Mouse (Mus musculus): Measurements from ENCODE around the gene Tmem202.

GRCm38 (mm10) chr9:59551620-59552031, 12.0 kb upstream of the Tmem202 start:
- TF ChIP-seq CTCF (IDR thresholded peaks at IDR 0.05; ENCODE audit: control insufficient read depth, insufficient read depth, insufficient read length): no peak
- no peak for TF ChIP-seq MYOD1 (IDR thresholded peaks at IDR 0.05; ENCODE audit: control insufficient read depth, insufficient read length, low read depth)
